Mouse (Mus musculus): ENCODE data around the gene Phc2.

Phc2 gene

GRCm38 (mm10) chr4:128784950-128785631 is 130.6 kb downstream of the Phc2 start:
- DNase-seq (ENCODE audit: low spot score), result no peak

GRCm38 (mm10) chr4:128785921-128786654 is 131.6 kb downstream of the Phc2 start:
- DNase-seq (ENCODE audit: low spot score), result no peak

GRCm38 (mm10) chr4:128787023-128787939 is 132.8 kb downstream of the Phc2 start:
- DNase-seq (ENCODE audit: low spot score), result no peak

GRCm38 (mm10) chr4:128788108-128788507 is 133.6 kb downstream of the Phc2 start:
- no peak for DNase-seq (ENCODE audit: low spot score)

GRCm38 (mm10) chr4:128789646-128790045 is 135.1 kb downstream of the Phc2 start:
- DNase-seq (ENCODE audit: low spot score), result no peak

- no peak for DNase-seq (ENCODE audit: low spot score)
These were observed 139.2 kb downstream of the Phc2 start for GRCm38 (mm10) chr4:128793710-128794109.

GRCm38 (mm10) chr4:128794198-128794597 is 139.7 kb downstream of the Phc2 start:
- no peak for DNase-seq (ENCODE audit: low spot score)

- no peak for DNase-seq (ENCODE audit: low spot score)
These were observed 141.1 kb downstream of the Phc2 start for GRCm38 (mm10) chr4:128795596-128795995.

- no peak for DNase-seq (ENCODE audit: low spot score)
These were observed 142.3 kb downstream of the Phc2 start for GRCm38 (mm10) chr4:128796788-128797187.

GRCm38 (mm10) chr4:128801675-128802465 is 147.4 kb downstream of the Phc2 start:
- DNase-seq (ENCODE audit: low spot score), result no peak
